Mouse (Mus musculus): ENCODE data around the gene Mpzl1.

GRCm38 (mm10) chr1:165672355-165672754, 38.0 kb upstream of the Mpzl1 start:
- TF ChIP-seq CTCF (IDR thresholded peaks at IDR 0.05; ENCODE audit: control insufficient read depth, insufficient read depth, insufficient replicate concordance, low read depth, low read length) = no peak
- TF ChIP-seq POLR2A (IDR thresholded peaks at IDR 0.05; ENCODE audit: control insufficient read depth, low read depth, low read length) = no peak
